Mouse (Mus musculus): ENCODE measurements around the gene Gm18336.

DNA sequence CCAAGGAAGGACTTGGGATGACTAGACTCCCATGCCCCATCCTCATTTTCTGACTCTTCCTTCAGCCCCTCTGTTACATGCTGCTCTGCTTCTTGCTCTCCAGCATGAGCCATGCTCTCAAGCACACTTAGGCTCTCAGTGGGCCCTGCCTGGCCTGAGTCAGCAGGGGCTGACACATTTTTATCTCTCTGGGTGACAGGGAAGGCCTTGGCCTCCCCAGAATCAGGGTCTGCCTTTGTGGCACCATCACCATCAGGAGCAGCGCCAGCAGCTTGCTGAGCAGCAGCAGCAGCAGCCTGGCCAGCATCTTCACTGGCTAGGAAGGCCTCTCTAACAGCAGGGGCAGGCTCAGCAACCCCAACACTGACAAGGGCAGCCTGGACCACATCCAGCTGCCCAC lies 2.1 kb downstream of the Gm18336 start:
- TF ChIP-seq CTCF (IDR thresholded peaks at IDR 0.05; ENCODE audit: borderline replicate concordance, insufficient read depth, low read depth, low read length) = no peak
- no peak for TF ChIP-seq POLR2A (IDR thresholded peaks at IDR 0.05; ENCODE audit: borderline replicate concordance, insufficient read depth, low read length)
